Comparison of ENCODE assay signal across 17 mouse cellular contexts in genomic region chr10:119756271-119756670, GRCm38 (mm10).
DNase-seq lines count a peak whose midpoint lies in the region; ATAC-seq lines count a peak whose summit lies in the region.
"Had no signal": no experiment of that assay in that cellular context is flagged by ENCODE, and none has a peak within 500 bp of the region (broad histone marks: within the 10 kb centered on the region; RNA-seq: fewer than 3 reads in every experiment).

No protein-coding gene starts in this region.

- no peak for ATAC-seq in CD4-positive, CD25-positive, alpha-beta regulatory T cell, adult 4 months
- ATAC-seq: forebrain, embryonic 14.5 days; forebrain, postnatal 0 days; intestine, postnatal 0 days; Patski had no signal

- DNase-seq in adrenal gland, adult 2 months, result peak; percentile 22
- no peak for DNase-seq in adrenal gland, adult 8-10 months
- peak; percentile 22 for DNase-seq in NIH3T3 (ENCODE audit: low read depth)
- peak; percentile 28 for DNase-seq in adrenal gland, postnatal 25 days
- DNase-seq in kidney, adult 8-10 months, result no peak
- DNase-seq: B cell, adult 2 months; cerebellum, adult 11-12 months; cerebellum, adult 8-10 months; forebrain, postnatal 0 days; gastrocnemius, adult 2 months; gastrocnemius, postnatal 14 days; heart, adult 11 months; kidney, adult 2 months had no signal

Comparison
In these comparisons a context has a peak if more than half of its experiments do, and no peak if none do; other contexts are left out.
1. DNase-seq: peak in adrenal gland, adult 2 months (single experiment), NIH3T3 (single experiment) and adrenal gland, postnatal 25 days (single experiment); none in adrenal gland, adult 8-10 months (single experiment) and kidney, adult 8-10 months (0 of 2).